Mouse (Mus musculus) heart, adult 2 months (tissue): ENCODE measurements around the gene Supt5.

Source experiments
- CTCF ChIP-seq: fragments of 200-600 bp; IDR thresholded peaks from 2 replicates; pipeline ENCODE4 v1.8.1; 2022; ENCODE audit warnings: antibody characterized with exemption, mild to moderate bottlenecking, moderate library complexity
- POLR2A ChIP-seq: fragments of 200-500 bp; IDR thresholded peaks from 2 replicates; pipeline ENCODE4 v1.6.1; 2011; ENCODE audit warnings: mild to moderate bottlenecking, low read depth, low read length, control low read depth; ENCODE audit not compliant: insufficient read depth

- TF ChIP-seq CTCF (no peak), POLR2A (no peak)
Measured at GRCm38 (mm10) chr7:28265391-28265790, 73.2 kb downstream of the Supt5 start.
